Mouse (Mus musculus) lung, postnatal 0 days (tissue): ENCODE measurements around the gene Gm1673. TPM values are rescaled to one million over a fixed set of nuclear protein-coding genes. Genes with fewer than 3 reads are reported as not detected.

ENCODE experiments used
- ATAC-seq: fragments of 200-750 bp; cut with Nextera tagmentation; 2 replicates; pipeline ENCODE4 v1.8.0; 2017; ENCODE audit warnings: moderate library complexity
- DNase-seq: peaks from one replicate; pipeline ENCODE4 v3.0.0-alpha.2; 2016; ENCODE audit warnings: low spot score
- H3K27ac ChIP-seq: fragments of 300-500 bp; sonication (generic); 2 replicates; pipeline ENCODE4 v1.5.1; 2014; ENCODE audit warnings: antibody characterized with exemption, mild to moderate bottlenecking, low read length, mixed read lengths
- H3K27me3 ChIP-seq: fragments of 300-500 bp; sonication (generic); replicated peaks from 2 replicates; pipeline ENCODE4 v1.6.1; 2014; ENCODE audit warnings: low read length, mixed read lengths; ENCODE audit not compliant: insufficient read depth
- H3K36me3 ChIP-seq: fragments of 300-500 bp; sonication (generic); 2 replicates; pipeline ENCODE4 v1.6.1; 2014; ENCODE audit warnings: low read length, mixed read lengths; ENCODE audit not compliant: insufficient read depth
- H3K4me1 ChIP-seq: fragments of 300-500 bp; sonication (generic); 2 replicates; pipeline ENCODE4 v1.6.1; 2014; ENCODE audit warnings: antibody characterized with exemption, low read depth, low read length, mixed read lengths; ENCODE audit not compliant: insufficient read depth
- H3K4me2 ChIP-seq: fragments of 300-500 bp; sonication (generic); replicated peaks from 2 replicates; pipeline ENCODE4 v1.6.1; 2014; ENCODE audit warnings: low read depth, mild to moderate bottlenecking, low read length, moderate library complexity, mixed read lengths
- H3K4me3 ChIP-seq: fragments of 300-500 bp; sonication (generic); 2 replicates; pipeline ENCODE4 v1.5.1; 2014; ENCODE audit warnings: low read depth, low read length
- H3K9ac ChIP-seq: fragments of 300-500 bp; sonication (generic); replicated peaks from 2 replicates; pipeline ENCODE4 v1.6.1; 2014; ENCODE audit warnings: low read depth, mild to moderate bottlenecking
- H3K9me3 ChIP-seq: fragments of 300-500 bp; sonication (generic); 2 replicates; pipeline ENCODE4 v1.6.1; 2016; ENCODE audit warnings: low read length, mixed read lengths
- CTCF ChIP-seq: IDR thresholded peaks from 2 replicates; pipeline ENCODE4 v1.5.1; 2016; ENCODE audit warnings: antibody characterized with exemption, mild to moderate bottlenecking
- EP300 ChIP-seq: IDR thresholded peaks from 2 replicates; pipeline ENCODE4 v1.6.1; 2016; ENCODE audit warnings: antibody characterized with exemption, mild to moderate bottlenecking, control low read depth
- WGBS: fragments of 180-500 bp; shearing (Covaris S2); extraction: QIAGEN DNeasy Blood & Tissue Kit; methylation state at CpG from one replicate; pipeline ENCODE4 v1.1.7; 2014; 5-methylcytosine and 5-hydroxymethylcytosine counted together
- polyA plus RNA-seq: library from polyadenylated mRNA; unstranded; fragments of >200 nt; fragmentation: Nextera tagmentation; extraction: Ambion mirVana; gene quantifications from 2 replicates; pipeline ENCODE4 v1.2.1, GENCODE M21; 2015

Gm1673 gene
- polyA plus RNA-seq, 1 experiment from 2014 or later, result 26.9 TPM

- 58% methylated on average over 6 of the region's 6 CpGs for WGBS
- TF ChIP-seq EP300 (no peak), CTCF (no peak)
- no peaks in the 10 kb centered on the region for H3K36me3 ChIP-seq
- H3K9me3 ChIP-seq, result no peaks in the 10 kb centered on the region
- no peak for DNase-seq
- no peak overlapping the region for H3K27ac ChIP-seq
- H3K4me3 ChIP-seq, result no peak overlapping the region
- H3K27me3 ChIP-seq, result peaks cover 48% of the 10 kb centered on the region
- no peak overlapping the region for H3K4me2 ChIP-seq
- ATAC-seq, result no peak
- peaks cover 18% of the 10 kb centered on the region; the same call in 1 of the 2 replicates for H3K4me1 ChIP-seq
- H3K9ac ChIP-seq, result no peak overlapping the region
Measured at GRCm38 (mm10) chr5:33999466-34000090, 16.3 kb downstream of the Gm1673 start.

GRCm38 (mm10) chr5:34000809-34001208, 17.6 kb downstream of the Gm1673 start:
- 94% methylated on average over 25 of the region's 25 CpGs for WGBS
- Histone ChIP-seq H3K4me1 (peaks cover 14% of the 10 kb centered on the region; the same call in 1 of the 2 replicates), H3K27me3 (peaks cover 36% of the 10 kb centered on the region), H3K27ac (no peak overlapping the region), H3K36me3 (no peaks in the 10 kb centered on the region), H3K4me2 (no peak overlapping the region), H3K9ac (no peak overlapping the region), H3K4me3 (no peak overlapping the region), H3K9me3 (no peaks in the 10 kb centered on the region)
- ATAC-seq (no peak), DNase-seq (no peak)
- TF ChIP-seq EP300, result no peak
- TF ChIP-seq CTCF, result no peak

- DNase-seq, result no peak
- no peak overlapping the region for H3K9ac ChIP-seq
- H3K4me3 ChIP-seq, result no peak overlapping the region
- no peak overlapping the region for H3K4me2 ChIP-seq
- WGBS, result 100% methylated on average over 1 of the region's 1 CpGs
- no peak for ATAC-seq
- no peaks in the 10 kb centered on the region for H3K36me3 ChIP-seq
- TF ChIP-seq CTCF (no peak), EP300 (no peak)
- H3K4me1 ChIP-seq, result 0 out of 2 replicates have a peak, but pooled peaks cover 12% of the 10 kb centered on the region
- no peaks in the 10 kb centered on the region for H3K9me3 ChIP-seq
- H3K27me3 ChIP-seq, result peaks cover 30% of the 10 kb centered on the region
- no peak overlapping the region for H3K27ac ChIP-seq
Measured at GRCm38 (mm10) chr5:34001401-34001800, 18.2 kb downstream of the Gm1673 start.

- WGBS, result 83% methylated on average over 4 of the region's 4 CpGs
- no peaks in the 10 kb centered on the region for H3K9me3 ChIP-seq
Measured at GRCm38 (mm10) chr5:34002636-34003035, 19.4 kb downstream of the Gm1673 start.

GRCm38 (mm10) chr5:34004618-34005017, 21.4 kb downstream of the Gm1673 start:
- no peak for DNase-seq

More at GRCm38 (mm10) chr5:34002636-34003035, 19.4 kb downstream of the Gm1673 start:
- Histone ChIP-seq H3K4me2 (no peak overlapping the region), H3K27me3 (peaks cover 19% of the 10 kb centered on the region), H3K4me3 (no peak overlapping the region), H3K4me1 (no peaks in the 10 kb centered on the region), H3K9ac (no peak overlapping the region), H3K27ac (no peak overlapping the region), H3K36me3 (no peaks in the 10 kb centered on the region)
- ATAC-seq (no peak), DNase-seq (no peak)
- TF ChIP-seq EP300 (no peak), CTCF (no peak)

GRCm38 (mm10) chr5:34006832-34007231, 23.6 kb downstream of the Gm1673 start:
- Histone ChIP-seq H3K4me2 (no peak overlapping the region), H3K9ac (no peak overlapping the region), H3K4me1 (no peaks in the 10 kb centered on the region), H3K9me3 (no peaks in the 10 kb centered on the region), H3K27ac (no peak overlapping the region), H3K4me3 (no peak overlapping the region), H3K36me3 (no peaks in the 10 kb centered on the region), H3K27me3 (no peaks in the 10 kb centered on the region)
- no peak for ATAC-seq
- 75% methylated on average over 4 of the region's 4 CpGs for WGBS
- TF ChIP-seq EP300 (no peak), CTCF (no peak)
- DNase-seq, result no peak

More at GRCm38 (mm10) chr5:34004618-34005017, 21.4 kb downstream of the Gm1673 start:
- TF ChIP-seq CTCF (no peak), EP300 (no peak)
- Histone ChIP-seq H3K27me3 (0 out of 2 replicates have a peak, but pooled peaks cover 2% of the 10 kb centered on the region), H3K4me3 (no peak overlapping the region), H3K36me3 (no peaks in the 10 kb centered on the region), H3K9ac (no peak overlapping the region), H3K4me1 (no peaks in the 10 kb centered on the region), H3K27ac (no peak overlapping the region), H3K9me3 (no peaks in the 10 kb centered on the region), H3K4me2 (no peak overlapping the region)
- no peak for ATAC-seq
- WGBS, result 69% methylated on average over 5 of the region's 5 CpGs
